Mouse (Mus musculus): ENCODE measurements around the gene Phyhd1.

Phyhd1 gene

GRCm38 (mm10) chr2:30285416-30286181 lies 19.6 kb downstream of the Phyhd1 start:
- no peak for DNase-seq (ENCODE audit: low spot score in 2 of 2)

GRCm38 (mm10) chr2:30286192-30287026 lies 20.4 kb downstream of the Phyhd1 start, which contains the start of the genes Dolk and Nup188:
TSS of gene Dolk (minus strand) at chr2:30286334.
TSS of gene Nup188 (plus strand) at chr2:30286397.
- DNase-seq (ENCODE audit: low spot score in 2 of 2), result peak; percentile 98 to 99

GRCm38 (mm10) chr2:30287027-30287373 lies 21.0 kb downstream of the Phyhd1 start:
- DNase-seq (ENCODE audit: low spot score in 2 of 2), result peak in 1 of 2 experiments; percentile 65

GRCm38 (mm10) chr2:30299525-30299924 lies 33.5 kb downstream of the Phyhd1 start:
- DNase-seq (ENCODE audit: low spot score in 2 of 2), result no peak

GRCm38 (mm10) chr2:30299966-30300365 lies 34.0 kb downstream of the Phyhd1 start:
- DNase-seq (ENCODE audit: low spot score in 2 of 2), result no peak

GRCm38 (mm10) chr2:30306087-30306486 lies 40.1 kb downstream of the Phyhd1 start:
- DNase-seq (ENCODE audit: low spot score in 2 of 2), result no peak

- DNase-seq (ENCODE audit: low spot score in 2 of 2), result no peak
Observed at GRCm38 (mm10) chr2:30309351-30309750, 43.3 kb downstream of the Phyhd1 start.

- no peak for DNase-seq (ENCODE audit: low spot score in 2 of 2)
Observed at GRCm38 (mm10) chr2:30311481-30311880, 45.5 kb downstream of the Phyhd1 start.

GRCm38 (mm10) chr2:30316136-30316535 lies 50.1 kb downstream of the Phyhd1 start:
- DNase-seq (ENCODE audit: low spot score in 2 of 2), result no peak

GRCm38 (mm10) chr2:30316955-30317354 lies 51.0 kb downstream of the Phyhd1 start:
- no peak for DNase-seq (ENCODE audit: low spot score in 2 of 2)

- DNase-seq (ENCODE audit: low spot score in 2 of 2), result no peak
Observed at GRCm38 (mm10) chr2:30319260-30319659, 53.3 kb downstream of the Phyhd1 start.

GRCm38 (mm10) chr2:30323111-30323510 lies 57.1 kb downstream of the Phyhd1 start:
- DNase-seq (ENCODE audit: low spot score in 2 of 2), result no peak

- DNase-seq (ENCODE audit: low spot score in 2 of 2), result no peak
Observed at GRCm38 (mm10) chr2:30325296-30325695, 59.3 kb downstream of the Phyhd1 start.

GRCm38 (mm10) chr2:30327276-30327675 lies 61.3 kb downstream of the Phyhd1 start:
- DNase-seq (ENCODE audit: low spot score in 2 of 2), result no peak

GRCm38 (mm10) chr2:30328791-30329190 lies 62.8 kb downstream of the Phyhd1 start:
- DNase-seq (ENCODE audit: low spot score in 2 of 2), result no peak

Data from spleen, postnatal 4 days (tissue).